Mouse (Mus musculus): ENCODE measurements around the gene Amz1.

Amz1 gene

GRCm38 (mm10) chr5:140723822-140724221, at the start of gene Amz1:
Gene Amz1 (plus strand): TSS chr5:140724127.
- peak; percentile 60 for DNase-seq (ENCODE audit: low read depth, low spot score)

- no peak for DNase-seq (ENCODE audit: low read depth, low spot score)
These were observed 48.8 kb upstream of the Amz1 start for GRCm38 (mm10) chr5:140675079-140675478.

DNA sequence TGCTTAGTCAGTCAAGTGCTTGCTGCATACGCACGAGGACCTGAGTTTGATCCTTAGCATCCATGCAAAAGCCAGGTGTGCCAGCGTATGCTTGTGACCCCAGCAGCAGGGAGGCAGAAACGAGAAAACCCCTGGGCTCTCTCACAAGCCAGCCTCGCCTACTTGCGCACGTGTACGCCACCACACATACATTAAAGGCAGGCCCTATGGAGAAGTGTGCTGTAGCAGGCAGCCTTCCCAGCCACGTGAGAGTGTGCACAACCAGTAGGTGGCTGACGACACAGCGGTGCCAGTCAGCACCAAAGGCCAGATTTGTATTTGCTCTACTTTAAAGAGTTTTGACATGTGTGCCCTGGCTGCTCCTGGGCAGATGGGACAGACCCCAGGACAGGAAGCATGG, 48.3 kb upstream of the Amz1 start:
- no peak for DNase-seq (ENCODE audit: low read depth, low spot score)

GRCm38 (mm10) chr5:140677137-140677536, 46.8 kb upstream of the Amz1 start:
- DNase-seq (ENCODE audit: low read depth, low spot score): no peak

DNA sequence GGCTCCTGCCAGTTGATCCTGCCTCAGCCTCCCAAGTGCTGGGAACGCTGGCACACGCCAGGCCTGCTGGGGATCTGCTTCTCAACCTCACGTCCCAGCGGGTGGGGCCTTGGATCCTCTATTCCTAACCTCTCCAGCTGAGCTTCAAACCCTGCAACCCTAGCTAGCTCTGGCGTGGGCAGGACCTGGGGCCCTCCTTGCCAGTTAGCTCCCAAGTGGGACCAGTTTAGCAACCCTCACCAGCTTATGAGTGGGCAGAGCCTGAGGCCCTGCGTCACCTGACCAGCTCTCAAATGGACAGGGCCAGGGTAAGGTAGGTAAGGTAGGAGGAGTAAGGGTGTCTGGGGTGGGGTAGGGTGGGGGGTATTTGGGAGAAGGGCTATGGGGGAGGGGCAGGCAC, 43.9 kb upstream of the Amz1 start:
- no peak for DNase-seq (ENCODE audit: low read depth, low spot score)

DNA sequence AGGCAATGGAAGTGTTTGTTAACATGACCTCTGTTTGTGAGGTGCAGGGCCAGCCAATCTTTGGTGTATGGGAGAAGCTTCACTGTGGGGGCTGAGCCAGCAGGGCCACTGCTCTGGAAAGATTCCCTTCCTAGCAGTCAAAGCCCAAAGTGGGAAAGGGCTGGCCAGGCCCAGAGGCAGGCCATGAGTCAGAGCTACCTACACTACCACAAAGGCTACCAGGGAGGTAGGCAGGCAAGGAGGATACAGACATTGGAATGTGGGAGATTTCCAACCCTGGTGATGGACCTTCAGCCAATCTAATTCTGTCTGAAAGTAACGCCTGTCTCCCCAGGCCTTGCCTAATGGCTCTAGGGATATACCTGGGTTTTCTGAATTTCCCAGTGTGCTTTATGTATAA, 43.0 kb upstream of the Amz1 start:
- DNase-seq (ENCODE audit: low read depth, low spot score): no peak

DNA sequence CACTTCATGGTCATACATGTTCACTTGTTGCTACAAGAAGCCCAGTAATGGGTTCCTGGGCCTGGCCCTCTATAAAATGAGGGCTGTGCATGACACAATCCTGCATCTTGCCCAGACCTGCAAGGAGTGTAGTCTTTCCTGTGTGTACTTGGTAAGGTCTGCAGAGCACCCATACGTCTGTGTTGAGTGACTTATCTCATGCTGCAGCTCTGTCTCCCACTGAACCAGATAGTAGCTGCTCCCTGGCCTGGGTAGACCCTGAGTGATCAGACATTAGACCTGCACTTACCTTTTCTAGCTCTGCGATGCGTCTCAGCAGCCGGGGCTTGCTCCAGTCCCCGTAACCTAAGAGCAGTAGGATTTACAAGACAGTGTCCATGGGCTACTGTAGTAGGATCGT, 41.8 kb upstream of the Amz1 start:
- no peak for DNase-seq (ENCODE audit: low read depth, low spot score)

- no peak for DNase-seq (ENCODE audit: low read depth, low spot score)
These were observed 39.4 kb upstream of the Amz1 start for GRCm38 (mm10) chr5:140684343-140685148.

GRCm38 (mm10) chr5:140688434-140688833, 35.5 kb upstream of the Amz1 start:
- peak; percentile 72 for DNase-seq (ENCODE audit: low read depth, low spot score)

DNA sequence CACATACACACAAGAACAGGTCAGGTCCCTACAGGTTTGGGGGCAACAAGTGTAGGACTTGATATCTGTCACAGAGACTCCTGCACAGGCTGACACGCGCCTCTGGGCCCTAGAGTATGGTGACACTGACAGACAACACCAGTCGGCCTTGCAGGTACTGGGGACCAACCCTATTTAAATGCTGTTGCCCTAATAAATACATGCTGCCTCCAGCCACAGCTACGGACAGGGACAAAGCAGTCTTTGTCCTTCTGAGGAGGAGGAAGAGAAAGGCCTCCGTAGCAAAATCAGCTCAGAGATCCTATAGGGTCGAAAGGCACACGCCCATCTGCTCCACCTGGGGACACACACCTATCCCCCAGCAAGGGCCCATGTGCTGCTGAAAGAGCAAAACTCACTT, 27.9 kb upstream of the Amz1 start:
- no peak for DNase-seq (ENCODE audit: low read depth, low spot score)

GRCm38 (mm10) chr5:140699776-140700175, 24.2 kb upstream of the Amz1 start:
- DNase-seq (ENCODE audit: low read depth, low spot score): no peak

GRCm38 (mm10) chr5:140701661-140702060, 22.3 kb upstream of the Amz1 start:
- DNase-seq (ENCODE audit: low read depth, low spot score): no peak

DNA sequence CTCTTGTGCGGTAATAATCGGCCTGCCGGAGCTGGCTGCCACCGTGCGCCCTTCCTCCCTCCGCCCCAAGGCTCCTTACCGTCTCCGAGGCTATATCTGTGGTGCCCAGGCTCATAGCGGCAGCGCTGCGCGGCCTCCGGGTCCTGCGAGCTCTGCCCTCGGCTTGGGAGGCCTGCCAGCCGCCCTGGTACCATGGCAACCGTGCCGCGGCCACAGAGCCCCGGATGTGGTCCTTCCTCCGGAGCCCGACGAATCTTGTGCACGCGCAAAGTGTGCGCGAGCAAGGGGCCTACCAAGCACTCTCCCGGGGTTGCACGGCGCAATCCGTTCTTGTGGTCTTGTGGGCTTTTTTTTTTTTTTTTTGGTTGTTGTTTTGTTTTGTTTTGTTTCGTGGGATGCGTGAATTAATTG, 21.8 kb upstream of the Amz1 start, which contains the start of gene Iqce:
Gene Iqce (minus strand): TSS at position 276 of the 411 bp plus-strand sequence.
- peak; percentile 80 for DNase-seq (ENCODE audit: low read depth, low spot score)

DNA sequence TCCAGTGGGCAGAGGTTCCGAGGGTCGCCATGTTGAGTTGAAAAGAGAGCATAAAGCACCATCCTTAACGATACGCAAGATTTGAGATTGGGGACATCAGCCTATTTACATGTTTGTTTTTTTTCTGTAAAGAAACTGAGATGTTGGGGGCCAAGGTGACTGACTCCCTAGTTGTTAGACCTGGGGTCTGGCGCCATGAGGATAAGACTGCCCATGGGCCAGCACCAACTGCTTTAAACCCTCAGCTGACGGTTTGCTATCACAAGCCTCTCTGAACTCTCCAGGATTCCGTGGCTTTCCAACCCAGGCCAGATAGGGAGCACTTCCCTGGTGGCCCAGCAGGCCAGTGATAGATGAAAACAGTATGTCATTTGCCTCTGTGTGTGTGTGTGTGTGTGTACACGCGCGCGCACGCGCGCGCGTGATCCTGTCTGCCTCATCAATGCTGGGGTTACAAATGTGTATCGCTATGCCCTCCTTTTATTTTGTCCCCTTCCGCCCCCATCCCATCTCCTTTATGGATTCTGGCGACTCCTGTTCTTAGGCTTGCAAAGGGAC, 21.2 kb upstream of the Amz1 start:
- DNase-seq (ENCODE audit: low read depth, low spot score): no peak

GRCm38 (mm10) chr5:140703480-140704377, 20.2 kb upstream of the Amz1 start:
- DNase-seq (ENCODE audit: low read depth, low spot score): no peak

GRCm38 (mm10) chr5:140704378-140705251, 19.3 kb upstream of the Amz1 start, which contains the start of gene Brat1:
Gene Brat1 (plus strand): TSS chr5:140705011.
- DNase-seq (ENCODE audit: low read depth, low spot score): peak; percentile 100

DNA sequence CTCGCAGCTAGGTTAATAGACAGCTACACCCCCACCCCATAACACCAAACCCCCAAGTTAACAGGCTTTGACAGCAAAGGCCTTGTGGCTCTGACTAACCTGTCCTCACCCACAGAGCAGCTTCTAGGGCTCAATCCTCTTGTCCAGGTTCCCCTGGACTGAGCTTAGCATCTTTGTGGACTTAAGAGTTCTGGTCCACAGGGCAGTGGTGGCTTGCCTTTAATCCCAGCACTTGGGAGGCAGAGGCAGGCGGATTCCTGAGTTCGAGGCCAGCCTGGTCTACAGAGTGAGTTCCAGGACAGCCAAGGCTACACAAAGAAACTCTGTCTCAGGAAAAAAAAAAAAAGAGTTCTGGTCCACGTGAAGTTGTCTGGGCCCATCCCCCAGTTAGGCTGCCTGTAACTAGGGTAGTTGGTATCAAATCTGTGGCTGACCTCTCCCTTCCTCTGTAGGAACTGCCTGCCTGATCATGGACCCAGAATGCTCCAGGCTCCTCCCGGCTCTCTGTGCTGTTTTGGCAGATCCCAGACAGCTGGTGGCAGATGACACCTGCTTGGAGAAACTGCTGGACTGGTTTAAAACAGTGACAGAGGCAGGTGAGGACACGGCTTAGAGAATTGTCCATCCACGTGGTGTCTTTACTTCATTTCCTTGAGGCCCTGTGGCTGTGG, 18.3 kb upstream of the Amz1 start:
- no peak for DNase-seq (ENCODE audit: low read depth, low spot score)

- no peak for DNase-seq (ENCODE audit: low read depth, low spot score)
These were observed 13.6 kb upstream of the Amz1 start for GRCm38 (mm10) chr5:140710315-140710714.

DNA sequence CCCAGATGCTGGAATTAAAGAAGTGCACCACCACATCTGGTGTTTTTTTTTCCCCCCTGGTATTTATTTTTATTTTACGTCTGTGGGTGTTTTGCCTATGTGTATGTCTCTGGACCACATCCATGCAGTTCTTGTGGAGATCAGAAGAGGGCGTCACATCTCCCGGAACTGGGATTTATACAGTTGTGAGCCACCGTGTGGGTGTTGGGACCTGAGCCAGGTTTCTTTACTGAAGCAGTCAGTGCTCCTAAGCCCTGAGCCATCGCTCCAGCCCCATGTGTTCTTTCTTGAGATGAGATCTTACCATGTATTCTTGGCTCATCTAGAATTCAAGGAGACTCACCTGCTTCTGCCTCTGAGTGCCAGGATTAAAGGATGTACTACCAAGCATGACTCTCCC, 12.9 kb upstream of the Amz1 start:
- no peak for DNase-seq (ENCODE audit: low read depth, low spot score)

GRCm38 (mm10) chr5:140720773-140721172, 3.2 kb upstream of the Amz1 start:
- DNase-seq (ENCODE audit: low read depth, low spot score): no peak

GRCm38 (mm10) chr5:140722121-140722520, 1.8 kb upstream of the Amz1 start:
- DNase-seq (ENCODE audit: low read depth, low spot score): no peak
